Comparison of ENCODE assay signal across 15 mouse cellular contexts in the genomic region with DNA sequence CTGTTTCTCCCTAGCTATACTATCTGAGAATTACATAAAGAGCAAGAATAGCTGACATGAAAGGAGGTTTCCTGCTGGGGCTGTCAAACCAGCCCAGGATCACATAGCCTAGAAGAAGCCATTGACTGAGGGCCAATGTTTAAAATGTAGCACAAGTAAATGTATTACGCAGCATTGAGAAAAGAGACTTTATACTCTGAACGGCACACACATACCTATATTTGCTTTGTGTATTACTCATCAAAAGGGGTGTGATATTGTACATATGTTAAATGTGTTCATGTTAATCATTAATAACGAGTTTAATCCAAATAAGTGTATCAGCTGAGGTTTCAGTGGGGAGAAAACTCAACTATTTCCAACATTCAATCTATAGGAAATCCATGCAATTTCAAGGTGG.
"Had no signal": no experiment of that assay in that cellular context is flagged by ENCODE, and none has a peak within 500 bp of the region (broad histone marks: within the 10 kb centered on the region; RNA-seq: fewer than 3 reads in every experiment).

No protein-coding gene starts in this region.

- H3K4me2 ChIP-seq: kidney, embryonic 15.5 days; limb, embryonic 13.5 days; liver, embryonic 13.5 days; midbrain, embryonic 12.5 days had no signal

- H3K4me1 ChIP-seq: kidney, embryonic 15.5 days; limb, embryonic 10.5 days; limb, embryonic 13.5 days; liver, embryonic 13.5 days; midbrain, embryonic 12.5 days had no signal

- H3K36me3 ChIP-seq: kidney, embryonic 15.5 days; limb, embryonic 10.5 days; limb, embryonic 13.5 days; liver, embryonic 13.5 days; midbrain, embryonic 12.5 days had no signal

- H3K9ac ChIP-seq: kidney, embryonic 15.5 days; limb, embryonic 13.5 days; liver, embryonic 13.5 days; midbrain, embryonic 12.5 days had no signal

- H3K4me3 ChIP-seq: kidney, embryonic 15.5 days; limb, embryonic 10.5 days; limb, embryonic 13.5 days; liver, embryonic 13.5 days; midbrain, embryonic 12.5 days had no signal

- DNase-seq: kidney, adult 2 months; kidney, postnatal 10 days; kidney, postnatal 36 days; liver; liver, embryonic 13.5 days; lung, adult 2 months; lung, postnatal 14 days; lung, postnatal 4 days; thymus, adult 2 months; thymus, postnatal 14 days; thymus, postnatal 4 days had no signal

- H3K27ac ChIP-seq: kidney, embryonic 15.5 days; limb, embryonic 10.5 days; limb, embryonic 13.5 days; liver, embryonic 13.5 days; midbrain, embryonic 12.5 days had no signal

- H3K27me3 ChIP-seq: kidney, embryonic 15.5 days; limb, embryonic 13.5 days; liver, embryonic 13.5 days; midbrain, embryonic 12.5 days had no signal

- H3K9me3 ChIP-seq: kidney, embryonic 15.5 days; limb, embryonic 10.5 days; limb, embryonic 13.5 days; liver, embryonic 13.5 days; midbrain, embryonic 12.5 days had no signal
